Mouse (Mus musculus) liver, embryonic 14.5 days (tissue): ENCODE measurements at regions not wholly inside any gene's neighbourhood (a gene's known extent, or its start where the extent isn't known, plus 50 kb on each side); places are given as distances from the start of the nearest gene placed in this dataset.
A peak's percentile ranks its signal among the peaks of the same experiment; 100 is the strongest.

ENCODE experiments used
- ATAC-seq: fragments of 200-750 bp; cut with Nextera tagmentation; 2 replicates; pipeline ENCODE4 v1.8.0; 2017; ENCODE audit warnings: moderate number of reproducible peaks, mild to moderate bottlenecking, moderate library complexity; ENCODE audit not compliant: insufficient read depth
- DNase-seq, 3 experiments: peaks; one replicate each; pipeline ENCODE4 v3.0.0-alpha.2; 2012 to 2013; ENCODE audit warnings: low read depth in 3 of 3, low spot score in 3 of 3
- H3K27ac ChIP-seq: fragments of 300-500 bp; sonication (generic); 2 replicates; pipeline ENCODE4 v1.5.1; 2014; ENCODE audit warnings: moderate library complexity, mild to moderate bottlenecking, control low read depth, inconsistent platforms
- H3K27me3 ChIP-seq: fragments of 300-500 bp; sonication (generic); 2 replicates; pipeline ENCODE4 v1.6.1; 2014; ENCODE audit warnings: mild to moderate bottlenecking, low read length, moderate library complexity; ENCODE audit not compliant: control insufficient read depth, insufficient read depth
- H3K36me3 ChIP-seq: fragments of 300-500 bp; sonication (generic); replicated peaks from 2 replicates; pipeline ENCODE4 v1.6.1; 2014; ENCODE audit warnings: low read depth; ENCODE audit not compliant: control insufficient read depth, insufficient read depth
- H3K4me1 ChIP-seq, 2 experiments: fragments of 200-500 bp in 1 of 2; fragments of 300-500 bp in 1 of 2; sonication (generic) in 1 of 2; replicated peaks; 2 replicates each; pipeline ENCODE4 v1.6.1; 2012 to 2014; ENCODE audit warnings: antibody characterized with exemption in 1 of 2, inconsistent platforms in 1 of 2, low read length in 1 of 2; ENCODE audit not compliant: control insufficient read depth in 2 of 2, insufficient read depth in 2 of 2
- H3K4me2 ChIP-seq: fragments of 300-500 bp; sonication (generic); 2 replicates; pipeline ENCODE4 v1.6.1; 2014; ENCODE audit warnings: low read depth, mild to moderate bottlenecking, control low read depth, moderate library complexity
- H3K4me3 ChIP-seq, 2 experiments: fragments of 200-500 bp in 1 of 2; fragments of 300-500 bp in 1 of 2; sonication (generic) in 1 of 2; 2 replicates each; pipeline ENCODE4 v1.5.1; 2012 to 2014; ENCODE audit warnings: low read depth in 2 of 2, low read length in 2 of 2, mild to moderate bottlenecking in 2 of 2, control low read depth in 1 of 2, inconsistent platforms in 1 of 2, moderate library complexity in 1 of 2; ENCODE audit not compliant: insufficient read depth in 1 of 2
- H3K9ac ChIP-seq: fragments of 300-500 bp; sonication (generic); replicated peaks from 2 replicates; pipeline ENCODE4 v1.6.1; 2014; ENCODE audit warnings: mild to moderate bottlenecking, control low read depth, moderate library complexity
- H3K9me3 ChIP-seq: fragments of 300-500 bp; sonication (generic); 2 replicates; pipeline ENCODE4 v1.6.1; 2016; ENCODE audit warnings: low read length, mixed read lengths; ENCODE audit not compliant: control insufficient read depth
- CTCF ChIP-seq: IDR thresholded peaks from 2 replicates; pipeline ENCODE4 v1.5.1; 2016; ENCODE audit warnings: antibody characterized with exemption, low read depth, control low read depth
- EP300 ChIP-seq: IDR thresholded peaks from 2 replicates; pipeline ENCODE4 v1.6.1; 2016; ENCODE audit warnings: antibody characterized with exemption, low read depth
- WGBS: fragments of 180-500 bp; shearing (Covaris S2); extraction: QIAGEN DNeasy Blood & Tissue Kit; methylation state at CpG from one replicate; pipeline ENCODE4 v1.1.7; 2014; ENCODE audit not compliant: insufficient replicate concordance; 5-methylcytosine and 5-hydroxymethylcytosine counted together

DNA sequence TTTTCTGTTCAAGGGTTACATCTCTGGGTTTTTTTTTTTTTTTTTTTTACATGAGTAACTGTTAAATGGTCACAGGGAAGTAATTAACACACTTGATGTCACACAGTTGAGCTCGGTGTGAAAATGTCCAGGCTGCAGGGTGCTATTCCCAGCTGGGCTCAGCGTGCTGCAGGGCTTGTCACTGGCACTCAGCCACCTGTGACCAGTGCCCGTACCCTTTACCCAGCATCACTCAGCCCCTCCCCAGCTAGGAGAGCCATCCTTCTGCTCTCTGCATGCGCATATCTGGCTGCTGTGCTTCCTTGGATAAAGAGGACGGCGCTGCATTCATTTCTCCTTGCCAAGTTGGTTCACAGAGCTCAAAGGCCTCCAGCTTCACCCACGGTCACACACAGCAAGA is 66.7 kb upstream of the Zdhhc25 start:
- no peak overlapping the region for H3K27ac ChIP-seq
- TF ChIP-seq EP300 (no peak), CTCF (no peak)
- DNase-seq (no peak), ATAC-seq (no peak)
- no peaks in the 10 kb centered on the region for H3K27me3 ChIP-seq
- 63% methylated on average over 7 of the region's 7 CpGs for WGBS
- no peaks in the 10 kb centered on the region for H3K9me3 ChIP-seq
- H3K4me1 ChIP-seq = no peaks in the 10 kb centered on the region
- no peak overlapping the region for H3K4me3 ChIP-seq
- H3K4me2 ChIP-seq = no peak overlapping the region
- H3K9ac ChIP-seq = no peak overlapping the region
- H3K36me3 ChIP-seq = no peaks in the 10 kb centered on the region

DNA sequence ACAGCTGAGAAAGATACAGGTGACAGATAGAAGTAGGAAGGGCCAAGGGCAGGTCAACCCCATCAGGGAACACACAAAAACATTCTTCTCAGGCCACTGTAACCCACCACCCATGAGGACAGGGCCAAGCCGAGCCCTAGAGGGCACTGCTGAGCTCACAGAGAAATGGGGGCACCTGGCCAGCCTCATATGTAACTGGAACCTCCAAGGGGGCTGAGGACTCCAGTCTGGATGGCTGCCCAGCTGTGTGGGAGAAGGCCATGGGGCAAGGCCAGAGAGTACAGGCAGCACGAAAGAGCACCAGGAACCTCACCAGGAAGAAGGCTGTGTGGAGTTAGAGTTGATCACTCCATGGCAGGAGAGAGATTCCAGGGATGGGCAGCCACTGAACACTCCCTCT is 64.6 kb upstream of the Zdhhc25 start:
- H3K27me3 ChIP-seq = no peaks in the 10 kb centered on the region
- TF ChIP-seq CTCF (no peak), EP300 (no peak)
- DNase-seq = no peak
- H3K4me1 ChIP-seq = no peaks in the 10 kb centered on the region
- no peaks in the 10 kb centered on the region for H3K36me3 ChIP-seq
- ATAC-seq = no peak
- no peak overlapping the region for H3K27ac ChIP-seq
- H3K4me3 ChIP-seq = no peak overlapping the region
- 21% methylated on average over 2 of the region's 2 CpGs for WGBS
- H3K9me3 ChIP-seq = no peaks in the 10 kb centered on the region
- H3K9ac ChIP-seq = no peak overlapping the region
- no peak overlapping the region for H3K4me2 ChIP-seq

DNA sequence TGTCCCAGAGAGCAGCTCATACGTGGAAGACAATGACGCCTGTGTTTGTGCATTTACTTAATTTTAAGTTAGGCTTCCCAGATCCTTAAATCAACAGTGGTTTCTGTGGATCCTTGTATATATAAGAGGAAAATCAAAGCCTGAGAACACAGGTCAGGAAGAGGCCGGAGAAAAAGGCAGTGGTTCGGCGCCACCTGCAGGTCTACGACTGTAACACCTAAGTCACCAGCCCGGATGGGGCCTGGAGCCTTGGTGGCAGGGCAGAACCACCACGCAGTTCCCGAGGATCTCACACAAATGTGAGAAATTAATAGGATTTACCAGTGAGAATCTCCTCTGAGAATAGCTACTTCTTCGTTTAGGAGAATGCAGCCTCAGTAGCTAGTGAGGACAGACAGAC is 62.9 kb upstream of the Zdhhc25 start:
- WGBS = 20% methylated on average over 10 of the region's 10 CpGs
- DNase-seq (no peak), ATAC-seq (no peak)

DNA sequence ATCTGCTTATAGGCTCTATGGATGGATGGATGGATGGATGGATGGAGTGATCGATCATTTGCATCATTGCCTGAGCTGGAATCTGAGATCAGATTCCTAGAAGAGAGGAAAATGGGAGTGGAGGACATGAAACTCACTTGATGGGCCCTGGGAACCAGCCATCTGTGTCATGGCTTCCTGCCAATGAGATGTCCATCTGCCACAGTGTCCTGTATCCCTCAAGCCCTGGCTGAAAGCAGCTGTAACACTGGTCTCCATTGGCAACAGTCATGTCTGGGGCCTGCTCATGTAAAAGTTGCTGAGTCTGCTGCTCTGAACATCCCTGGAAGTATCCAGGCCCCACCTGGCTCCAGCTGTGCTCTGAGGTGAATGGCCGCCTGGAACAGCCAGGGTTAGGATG is 57.5 kb upstream of the Zdhhc25 start:
- WGBS = 44% methylated on average over 2 of the region's 2 CpGs
- TF ChIP-seq CTCF (no peak), EP300 (no peak)
- DNase-seq (no peak), ATAC-seq (no peak)
- H3K4me1 ChIP-seq = no peaks in the 10 kb centered on the region
- H3K36me3 ChIP-seq = no peaks in the 10 kb centered on the region
- no peaks in the 10 kb centered on the region for H3K9me3 ChIP-seq
- no peak overlapping the region for H3K4me3 ChIP-seq
- H3K27me3 ChIP-seq = no peaks in the 10 kb centered on the region
- no peak overlapping the region for H3K4me2 ChIP-seq
- H3K27ac ChIP-seq = no peak overlapping the region
- H3K9ac ChIP-seq = no peak overlapping the region

More for the DNA sequence above, 62.9 kb upstream of the Zdhhc25 start:
- H3K27ac ChIP-seq = no peak overlapping the region
- H3K4me2 ChIP-seq = no peak overlapping the region
- no peaks in the 10 kb centered on the region for H3K27me3 ChIP-seq
- no peaks in the 10 kb centered on the region for H3K4me1 ChIP-seq
- no peak overlapping the region for H3K9ac ChIP-seq
- TF ChIP-seq CTCF (peak; percentile 54), EP300 (no peak)
- H3K36me3 ChIP-seq = no peaks in the 10 kb centered on the region
- H3K4me3 ChIP-seq = no peak overlapping the region
- H3K9me3 ChIP-seq = no peaks in the 10 kb centered on the region

DNA sequence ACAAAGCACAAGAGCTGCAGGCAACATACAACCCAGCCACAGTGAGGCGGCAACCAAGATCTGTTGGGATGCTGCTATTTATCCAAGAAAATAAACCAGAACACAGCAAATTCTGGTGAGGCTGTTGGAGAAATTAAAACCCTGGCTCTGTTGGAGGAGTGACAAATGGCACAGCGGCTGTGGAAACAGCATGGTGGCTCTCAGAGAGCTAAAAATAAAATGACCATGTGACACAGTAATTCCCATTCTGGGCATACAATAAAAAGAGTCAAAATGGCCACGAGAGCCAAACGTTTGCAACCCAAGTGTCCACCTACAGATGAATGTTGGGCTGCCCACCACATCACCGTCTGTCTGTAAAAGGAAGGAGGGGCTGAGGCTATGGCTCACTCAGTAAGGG is 55.9 kb upstream of the Zdhhc25 start:
- Histone ChIP-seq H3K36me3 (no peaks in the 10 kb centered on the region), H3K4me1 (no peaks in the 10 kb centered on the region), H3K27ac (no peak overlapping the region), H3K4me2 (no peak overlapping the region), H3K27me3 (no peaks in the 10 kb centered on the region), H3K9ac (no peak overlapping the region), H3K4me3 (no peak overlapping the region), H3K9me3 (no peaks in the 10 kb centered on the region)
- no peak for ATAC-seq
- no peak for DNase-seq
- 58% methylated on average over 5 of the region's 5 CpGs for WGBS
- TF ChIP-seq CTCF = no peak
- no peak for TF ChIP-seq EP300

DNA sequence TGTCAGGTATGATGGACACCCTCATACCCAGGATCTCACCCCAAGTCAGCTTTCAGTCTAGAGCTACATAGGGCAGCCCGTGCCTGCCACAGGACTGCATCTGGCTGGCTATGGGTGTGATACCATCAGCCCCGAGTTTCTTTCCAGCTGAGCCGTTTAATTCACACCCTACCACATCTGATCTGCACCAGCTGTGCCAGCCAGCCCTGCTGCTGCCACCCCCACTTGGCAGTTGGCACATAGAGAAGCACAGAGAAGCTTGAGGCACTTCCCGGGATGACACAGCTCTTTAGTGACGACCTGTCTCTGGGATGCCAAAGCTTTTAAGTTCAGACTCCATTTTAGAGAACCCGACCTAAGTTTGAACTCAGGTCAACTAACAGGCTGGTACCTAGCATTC is 51.8 kb upstream of the Zdhhc25 start:
- no peak overlapping the region for H3K9ac ChIP-seq
- WGBS = 49% methylated on average over 6 of the region's 6 CpGs
- H3K4me1 ChIP-seq = no peaks in the 10 kb centered on the region
- H3K27me3 ChIP-seq = no peaks in the 10 kb centered on the region
- no peaks in the 10 kb centered on the region for H3K9me3 ChIP-seq
- no peak overlapping the region for H3K4me3 ChIP-seq
- DNase-seq = no peak
- ATAC-seq = no peak
- H3K27ac ChIP-seq = no peak overlapping the region
- no peak overlapping the region for H3K4me2 ChIP-seq
- no peaks in the 10 kb centered on the region for H3K36me3 ChIP-seq
- TF ChIP-seq CTCF (no peak), EP300 (no peak)
